Mouse (Mus musculus) liver, adult 2 months (tissue): ENCODE data around the gene Xpo5.

Experiments used
- CTCF ChIP-seq: fragments of 200-500 bp; IDR thresholded peaks from 2 replicates; pipeline ENCODE4 v1.5.1; 2011; ENCODE audit warnings: low read depth, low read length, control low read depth
- POLR2A ChIP-seq: fragments of 200-500 bp; IDR thresholded peaks from 2 replicates; pipeline ENCODE4 v1.6.1; 2011; ENCODE audit warnings: low read length, control low read depth; ENCODE audit not compliant: insufficient read depth; ENCODE audit errors: extremely low read depth

GRCm38 (mm10) chr17:46221601-46222000 lies 19.0 kb downstream of the Xpo5 start:
- TF ChIP-seq POLR2A, result no peak
- TF ChIP-seq CTCF, result no peak
